Mouse (Mus musculus) CH12.LX (cell line): Measurements from ENCODE around the gene Ttc25. TPM values are rescaled to one million over a fixed set of nuclear protein-coding genes. Genes with fewer than 3 reads are reported as not detected.

ENCODE experiments used
- DNase-seq: peaks from one replicate; pipeline ENCODE4 v3.0.0-alpha.2; 2013; ENCODE audit errors: extremely low read depth
- H3K27ac ChIP-seq: 2 replicates; pipeline ENCODE4 v1.5.1; 2012; ENCODE audit warnings: low read depth, mild to moderate bottlenecking, control low read depth, moderate library complexity; ENCODE audit not compliant: insufficient read depth
- H3K27me3 ChIP-seq: replicated peaks from 2 replicates; pipeline ENCODE3; 2012; ENCODE audit warnings: inconsistent platforms
- H3K36me3 ChIP-seq, 2 experiments: replicated peaks in 1 of 2; 2 replicates each; pipeline versions ENCODE3 to v1.6.1; 2012; ENCODE audit warnings: inconsistent platforms in 1 of 2, low read length in 1 of 2, mild to moderate bottlenecking in 1 of 2, mixed read lengths in 1 of 2, moderate library complexity in 1 of 2; ENCODE audit not compliant: control insufficient read depth in 1 of 2, insufficient read depth in 1 of 2
- H3K4me1 ChIP-seq, 2 experiments: 2 replicates each; pipeline ENCODE4 v1.6.1; 2012; ENCODE audit warnings: inconsistent platforms in 1 of 2, moderate library complexity in 1 of 2; ENCODE audit not compliant: insufficient read depth in 2 of 2, control insufficient read depth in 1 of 2
- H3K4me2 ChIP-seq: 2 replicates; pipeline ENCODE4 v1.6.1; 2012; ENCODE audit warnings: low read depth, mild to moderate bottlenecking, control low read depth; ENCODE audit not compliant: poor library complexity, insufficient read depth, severe bottlenecking
- H3K4me3 ChIP-seq, 3 experiments: fragments of 150-350 bp in 1 of 3; sonication (generic) in 1 of 3; replicated peaks in 1 of 3; 2 replicates each; pipeline versions ENCODE3 to v1.5.1; 2011 to 2012; ENCODE audit warnings: low read depth in 2 of 3, low read length in 2 of 3, mild to moderate bottlenecking in 2 of 3, moderate library complexity in 2 of 3, control low read depth in 1 of 3, improper control_type of control experiment in 1 of 3, inconsistent platforms in 1 of 3, mixed read lengths in 1 of 3; ENCODE audit not compliant: poor library complexity in 1 of 3
- H3K79me2 ChIP-seq: replicated peaks from 2 replicates; pipeline ENCODE4 v1.6.1; 2012; ENCODE audit warnings: mild to moderate bottlenecking, moderate library complexity; ENCODE audit not compliant: control insufficient read depth, poor library complexity, insufficient read depth, severe bottlenecking; ENCODE audit errors: extremely low read depth
- H3K9ac ChIP-seq: 2 replicates; pipeline ENCODE4 v1.6.1; 2012; ENCODE audit warnings: low read depth, mild to moderate bottlenecking, control low read depth, moderate library complexity; ENCODE audit not compliant: insufficient read depth
- H3K9me3 ChIP-seq: replicated peaks from 2 replicates; pipeline ENCODE3; 2012; ENCODE audit warnings: low read length, inconsistent platforms, mixed read lengths
- BHLHE40 ChIP-seq: IDR thresholded peaks from 2 replicates; pipeline ENCODE4 v1.6.1; 2011; ENCODE audit warnings: mild to moderate bottlenecking, low read depth, low read length, improper control_type of control experiment
- CHD1 ChIP-seq: IDR thresholded peaks from 2 replicates; pipeline ENCODE4 v1.6.1; 2012; ENCODE audit warnings: low read depth, low read length, improper control_type of control experiment, inconsistent platforms
- CHD2 ChIP-seq: IDR thresholded peaks from 2 replicates; pipeline ENCODE4 v1.6.1; 2011; ENCODE audit warnings: low read length, improper control_type of control experiment
- CTCF ChIP-seq, 2 experiments: IDR thresholded peaks in 1 of 2; conservative IDR thresholded peaks in 1 of 2; 2 replicates each; pipeline ENCODE4 v1.5.1; 2011 to 2012; ENCODE audit warnings: low read depth in 2 of 2, low read length in 2 of 2, improper control_type of control experiment in 1 of 2, inconsistent platforms in 1 of 2, mild to moderate bottlenecking in 1 of 2, moderate library complexity in 1 of 2
- E2F4 ChIP-seq: IDR thresholded peaks from 2 replicates; pipeline ENCODE4 v1.6.1; 2011; ENCODE audit warnings: low read depth, low read length, improper control_type of control experiment; ENCODE audit not compliant: insufficient replicate concordance
- ELF1 ChIP-seq: IDR thresholded peaks from 2 replicates; pipeline ENCODE4 v1.6.1; 2014; ENCODE audit warnings: low read depth, mild to moderate bottlenecking, inconsistent platforms, low read length, improper control_type of control experiment
- EP300 ChIP-seq: IDR thresholded peaks from 2 replicates; pipeline ENCODE4 v1.6.1; 2011; ENCODE audit warnings: low read length, improper control_type of control experiment
- ETS1 ChIP-seq: conservative IDR thresholded peaks from 2 replicates; pipeline ENCODE4 v1.6.1; 2012; ENCODE audit warnings: low read depth, mild to moderate bottlenecking, inconsistent platforms, low read length, improper control_type of control experiment, moderate library complexity
- GABPA ChIP-seq: IDR thresholded peaks from 2 replicates; pipeline ENCODE4 v1.6.1; 2012; ENCODE audit warnings: low read depth, low read length, improper control_type of control experiment, inconsistent platforms; ENCODE audit not compliant: insufficient replicate concordance
- HCFC1 ChIP-seq: IDR thresholded peaks from 2 replicates; pipeline ENCODE4 v1.6.1; 2012; ENCODE audit warnings: low read depth, mild to moderate bottlenecking, inconsistent platforms, low read length, improper control_type of control experiment
- IRF4 ChIP-seq: IDR thresholded peaks from 2 replicates; pipeline ENCODE4 v1.6.1; 2014; ENCODE audit warnings: low read depth, mild to moderate bottlenecking, inconsistent platforms, low read length, improper control_type of control experiment
- JUN ChIP-seq: IDR thresholded peaks from 2 replicates; pipeline ENCODE4 v1.6.1; 2011; ENCODE audit warnings: low read depth, mild to moderate bottlenecking, low read length, improper control_type of control experiment, moderate library complexity; ENCODE audit not compliant: insufficient read depth
- JUND ChIP-seq: conservative IDR thresholded peaks from 2 replicates; pipeline ENCODE4 v1.6.1; 2011; ENCODE audit warnings: low read depth, low read length, improper control_type of control experiment
- KAT2A ChIP-seq: IDR thresholded peaks from 2 replicates; pipeline ENCODE4 v1.6.1; 2012; ENCODE audit warnings: low read length, improper control_type of control experiment, inconsistent platforms; ENCODE audit not compliant: insufficient replicate concordance
- MAFK ChIP-seq: IDR thresholded peaks from 2 replicates; pipeline ENCODE4 v1.6.1; 2011; ENCODE audit warnings: low read length, improper control_type of control experiment; ENCODE audit not compliant: insufficient replicate concordance
- MAX ChIP-seq: IDR thresholded peaks from 2 replicates; pipeline ENCODE4 v1.6.1; 2011; ENCODE audit warnings: low read length, improper control_type of control experiment
- MAZ ChIP-seq: IDR thresholded peaks from 2 replicates; pipeline ENCODE4 v1.6.1; 2012; ENCODE audit warnings: low read depth, mild to moderate bottlenecking, inconsistent platforms, low read length, improper control_type of control experiment, moderate library complexity
- MEF2A ChIP-seq: IDR thresholded peaks from 2 replicates; pipeline ENCODE4 v1.6.1; 2014; ENCODE audit warnings: low read depth, mild to moderate bottlenecking, inconsistent platforms, low read length, improper control_type of control experiment, borderline replicate concordance
- MYC ChIP-seq: IDR thresholded peaks from 2 replicates; pipeline ENCODE4 v1.6.1; 2011; ENCODE audit warnings: low read depth, mild to moderate bottlenecking, improper control_type of control experiment, low read length
- NELFE ChIP-seq: IDR thresholded peaks from 2 replicates; pipeline ENCODE4 v1.6.1; 2011; ENCODE audit warnings: low read depth, low read length, improper control_type of control experiment
- NRF1 ChIP-seq: IDR thresholded peaks from 2 replicates; pipeline ENCODE4 v1.6.1; 2014; ENCODE audit warnings: low read depth, mild to moderate bottlenecking, inconsistent platforms, low read length, improper control_type of control experiment, moderate library complexity
- PAX5 ChIP-seq: IDR thresholded peaks from 2 replicates; pipeline ENCODE4 v1.6.1; 2012; ENCODE audit warnings: low read length, inconsistent platforms, mixed read lengths
- POLR2A ChIP-seq: IDR thresholded peaks from 2 replicates; pipeline ENCODE4 v1.6.1; 2011; ENCODE audit warnings: low read depth, mild to moderate bottlenecking, improper control_type of control experiment, low read length
- POLR2AphosphoS2 ChIP-seq: IDR thresholded peaks from 2 replicates; pipeline ENCODE4 v1.6.1; 2011; ENCODE audit warnings: low read depth, low read length, improper control_type of control experiment
- RAD21 ChIP-seq: IDR thresholded peaks from 2 replicates; pipeline ENCODE4 v1.6.1; 2011; ENCODE audit warnings: low read depth, mild to moderate bottlenecking, low read length, improper control_type of control experiment, moderate library complexity
- RCOR1 ChIP-seq: conservative IDR thresholded peaks from 2 replicates; pipeline ENCODE4 v1.6.1; 2012; ENCODE audit warnings: low read depth, mild to moderate bottlenecking, inconsistent platforms, low read length, improper control_type of control experiment
- SIN3A ChIP-seq: IDR thresholded peaks from 2 replicates; pipeline ENCODE4 v1.6.1; 2012; ENCODE audit warnings: low read length, improper control_type of control experiment, inconsistent platforms
- SMC3 ChIP-seq: IDR thresholded peaks from 2 replicates; pipeline ENCODE4 v1.6.1; 2011; ENCODE audit warnings: low read depth, low read length, improper control_type of control experiment
- TBP ChIP-seq: conservative IDR thresholded peaks from 2 replicates; pipeline ENCODE4 v1.6.1; 2011; ENCODE audit warnings: low read depth, low read length, improper control_type of control experiment
- TCF12 ChIP-seq: IDR thresholded peaks from 2 replicates; pipeline ENCODE4 v1.6.1; 2014; ENCODE audit warnings: low read depth, mild to moderate bottlenecking, inconsistent platforms, low read length, improper control_type of control experiment
- UBTF ChIP-seq: IDR thresholded peaks from 2 replicates; pipeline ENCODE4 v1.6.1; 2012; ENCODE audit warnings: low read depth, mild to moderate bottlenecking, inconsistent platforms, low read length, improper control_type of control experiment, moderate library complexity
- USF1 ChIP-seq: IDR thresholded peaks from 2 replicates; pipeline ENCODE4 v1.6.1; 2014; ENCODE audit warnings: low read depth, mild to moderate bottlenecking, inconsistent platforms, low read length, improper control_type of control experiment
- USF2 ChIP-seq: conservative IDR thresholded peaks from 2 replicates; pipeline ENCODE4 v1.6.1; 2011; ENCODE audit warnings: low read depth, low read length, improper control_type of control experiment
- ZC3H11A ChIP-seq: IDR thresholded peaks from 2 replicates; pipeline ENCODE4 v1.6.1; 2012; ENCODE audit warnings: low read depth, mild to moderate bottlenecking, inconsistent platforms, low read length, improper control_type of control experiment
- ZKSCAN1 ChIP-seq: IDR thresholded peaks from 2 replicates; pipeline ENCODE4 v1.6.1; 2012; ENCODE audit warnings: low read depth, inconsistent platforms, low read length, improper control_type of control experiment, borderline replicate concordance
- ZMIZ1 ChIP-seq: IDR thresholded peaks from 2 replicates; pipeline ENCODE4 v1.6.1; 2012; ENCODE audit warnings: low read depth, mild to moderate bottlenecking, inconsistent platforms, low read length, improper control_type of control experiment
- ZNF384 ChIP-seq: IDR thresholded peaks from 2 replicates; pipeline ENCODE4 v1.6.1; 2012; ENCODE audit warnings: low read depth, low read length, improper control_type of control experiment, inconsistent platforms
- dilution Hi-C: fragments of 300-500 bp; cut with MboI; formaldehyde crosslinking; loops from 2 replicates; pipeline ENCODE4 v1.14.3; 2020; ENCODE audit warnings: low sequenced_read_pairs; ENCODE audit not compliant: extremely low pct_unique_long_range_greater_than_20kb, extremely low pct_ligation_motif_present
- in situ Hi-C: fragments of 300-500 bp; cut with MboI; formaldehyde crosslinking; loops from 3 replicates; pipeline ENCODE4 v1.14.3; 2019; ENCODE audit warnings: low sequenced_read_pairs, low pct_ligation_motif_present, low pct_unique_long_range_greater_than_20kb, mixed read lengths
- polyA plus RNA-seq: library from polyadenylated mRNA; unstranded; fragments of >175 nt; gene quantifications from 2 replicates; pipeline ENCODE4 v1.2.1, GENCODE M21; 2012; ENCODE audit warnings: low read depth; ENCODE audit not compliant: insufficient read length
- total RNA-seq, 2 experiments: library from RNA; depleted of rRNA; stranded (reverse); fragments of 300-350 nt in 1 of 2; fragments of >200 nt in 1 of 2; gene quantifications; 2 replicates each; pipeline ENCODE4 v1.2.3; 2012 to 2014

Ttc25 gene
- total and polyA plus RNA-seq, 3 experiments, result 0.51 to 12.8 (median 1.3) TPM

GRCm38 (mm10) chr11:100574708-100575483 is 29.5 kb downstream of the Ttc25 start, which contains the start of gene Cnp:
Gene Cnp (plus strand): TSS chr11:100574904.
- H3K4me3 ChIP-seq, result peak within 1 kb of the TSS; percentile 64 to 77 (median 66)
- H3K4me1 ChIP-seq, result peaks cover 44 to 72% of the 10 kb centered on the region in 2 experiments
- H3K9ac ChIP-seq, result peak within 1 kb of the TSS; percentile 51
- H3K27ac ChIP-seq, result peak within 1 kb of the TSS; percentile 70
- dilution Hi-C loops, result no loop called here
- peak; percentile 87 for DNase-seq
- in situ Hi-C loops, result loop anchor here (5.0 kb wide), 2 partner anchors 47 to 122 kb away; partner anchors contain the start of gene Dnajc7
- H3K4me2 ChIP-seq, result peak within 1 kb of the TSS; percentile 71
- H3K36me3 ChIP-seq, result peaks cover 28 to 42% of the 10 kb centered on the region in 2 experiments
- H3K9me3 ChIP-seq, result no peaks in the 10 kb centered on the region
- no peaks in the 10 kb centered on the region for H3K27me3 ChIP-seq
- peaks cover 34% of the 10 kb centered on the region for H3K79me2 ChIP-seq
- TF ChIP-seq MYC (peak; percentile 52; the same call in 1 of the 2 replicates), ZMIZ1 (peak; percentile 93; the same call in 1 of the 2 replicates), ZKSCAN1 (no peak), MAX (peak; percentile 70), ETS1 (peak; percentile 22; the same call in 1 of the 2 replicates), NRF1 (peak; percentile 98), GABPA (no peak), ZC3H11A (no peak), TCF12 (peak; percentile 88), POLR2A (peak; percentile 93), RAD21 (no peak; the same call in none of the 2 replicates), KAT2A (0 out of 2 replicates have a peak, but pooled peaks have one; percentile 16), ZNF384 (no peak; the same call in none of the 2 replicates), JUND (no peak), RCOR1 (no peak; the same call in 1 of the 2 replicates), IRF4 (peak; percentile 85), EP300 (peak; percentile 66), HCFC1 (peak; percentile 44), ELF1 (peak; percentile 81), CTCF (conservative IDR thresholded peaks at IDR 0.05 in 1 of 2, IDR thresholded peaks at IDR 0.05 in 1 of 2; ENCODE audit: low read depth in 2 of 2, low read length in 2 of 2) (peak in 1 of 2 experiments; percentile 35; a peak in 2 of 4 replicates), USF1 (no peak), PAX5 (no peak), SIN3A (peak; percentile 88), CHD1 (peak; percentile 77; the same call in 1 of the 2 replicates), POLR2AphosphoS2 (peak; percentile 81; the same call in 1 of the 2 replicates), E2F4 (no peak), CHD2 (no peak), TBP (peak; percentile 82; the same call in 1 of the 2 replicates), MEF2A (peak; percentile 58; the same call in 1 of the 2 replicates), USF2 (no peak), SMC3 (no peak; the same call in none of the 2 replicates), UBTF (peak; percentile 43; the same call in 1 of the 2 replicates), MAZ (peak; percentile 91), NELFE (peak; percentile 89), JUN (0 out of 2 replicates have a peak, but pooled peaks have one; percentile 6), BHLHE40 (peak; percentile 61), MAFK (peak; percentile 68)
